Mouse (Mus musculus) heart, embryonic 14.5 days (tissue): ENCODE data around the gene Gsta2. TPM values are rescaled to one million over a fixed set of nuclear protein-coding genes. Genes with fewer than 3 reads are reported as not detected.

ENCODE experiments used
- ATAC-seq: fragments of 200-750 bp; cut with Nextera tagmentation; 2 replicates; pipeline ENCODE4 v1.8.0; 2017; ENCODE audit warnings: low read depth, moderate TSS enrichment; ENCODE audit not compliant: insufficient number of reproducible peaks, insufficient read depth, low FRiP score
- H3K27ac ChIP-seq, 2 experiments: fragments of 200-500 bp in 1 of 2; fragments of 300-500 bp in 1 of 2; sonication (generic) in 1 of 2; replicated peaks in 1 of 2; 2 replicates each; pipeline ENCODE4 v1.5.1; 2012 to 2014; ENCODE audit warnings: low read depth in 2 of 2, low read length in 2 of 2, control low read depth in 1 of 2, mild to moderate bottlenecking in 1 of 2, mixed read lengths in 1 of 2; ENCODE audit not compliant: control insufficient read depth in 1 of 2, insufficient read depth in 1 of 2
- H3K27me3 ChIP-seq: fragments of 300-500 bp; sonication (generic); 2 replicates; pipeline ENCODE4 v1.6.1; 2014; ENCODE audit warnings: mild to moderate bottlenecking, low read length, control low read depth; ENCODE audit not compliant: control insufficient read depth, insufficient read depth
- H3K36me3 ChIP-seq: fragments of 300-500 bp; sonication (generic); 2 replicates; pipeline ENCODE4 v1.6.1; 2014; ENCODE audit warnings: mild to moderate bottlenecking, control low read depth, low read length, mixed read lengths; ENCODE audit not compliant: control insufficient read depth, insufficient read depth
- H3K4me1 ChIP-seq, 2 experiments: fragments of 200-500 bp in 1 of 2; fragments of 300-500 bp in 1 of 2; sonication (generic) in 1 of 2; 2 replicates each; pipeline ENCODE4 v1.6.1; 2012 to 2014; ENCODE audit warnings: low read length in 2 of 2, control low read depth in 1 of 2, mixed read lengths in 1 of 2; ENCODE audit not compliant: control insufficient read depth in 2 of 2, insufficient read depth in 2 of 2
- H3K4me2 ChIP-seq: fragments of 300-500 bp; sonication (generic); 2 replicates; pipeline ENCODE4 v1.6.1; 2014; ENCODE audit warnings: mild to moderate bottlenecking, low read length
- H3K4me3 ChIP-seq, 2 experiments: fragments of 200-500 bp in 1 of 2; fragments of 300-500 bp in 1 of 2; sonication (generic) in 1 of 2; 2 replicates each; pipeline ENCODE4 v1.5.1; 2012 to 2014; ENCODE audit warnings: low read length in 2 of 2, mild to moderate bottlenecking in 2 of 2, control low read depth in 1 of 2, low read depth in 1 of 2, moderate library complexity in 1 of 2; ENCODE audit not compliant: control insufficient read depth in 1 of 2, insufficient read depth in 1 of 2
- H3K9ac ChIP-seq: fragments of 300-500 bp; sonication (generic); 2 replicates; pipeline ENCODE4 v1.6.1; 2014; ENCODE audit warnings: mild to moderate bottlenecking, low read length
- H3K9me3 ChIP-seq: fragments of 300-500 bp; sonication (generic); 2 replicates; pipeline ENCODE4 v1.6.1; 2016; ENCODE audit warnings: low read length, control low read depth; ENCODE audit not compliant: control insufficient read depth
- WGBS: fragments of 180-500 bp; shearing (Covaris S2); extraction: QIAGEN DNeasy Blood & Tissue Kit; methylation state at CpG from one replicate; pipeline ENCODE4 v1.1.7; 2014; 5-methylcytosine and 5-hydroxymethylcytosine counted together
- polyA plus RNA-seq: library from polyadenylated mRNA; unstranded; fragments of >200 nt; fragmentation: Nextera tagmentation; extraction: Ambion mirVana; gene quantifications from 2 replicates; pipeline ENCODE4 v1.2.1, GENCODE M21; 2014

Gene Gsta2
- polyA plus RNA-seq, 1 experiment from 2014 or later = not detected

DNA sequence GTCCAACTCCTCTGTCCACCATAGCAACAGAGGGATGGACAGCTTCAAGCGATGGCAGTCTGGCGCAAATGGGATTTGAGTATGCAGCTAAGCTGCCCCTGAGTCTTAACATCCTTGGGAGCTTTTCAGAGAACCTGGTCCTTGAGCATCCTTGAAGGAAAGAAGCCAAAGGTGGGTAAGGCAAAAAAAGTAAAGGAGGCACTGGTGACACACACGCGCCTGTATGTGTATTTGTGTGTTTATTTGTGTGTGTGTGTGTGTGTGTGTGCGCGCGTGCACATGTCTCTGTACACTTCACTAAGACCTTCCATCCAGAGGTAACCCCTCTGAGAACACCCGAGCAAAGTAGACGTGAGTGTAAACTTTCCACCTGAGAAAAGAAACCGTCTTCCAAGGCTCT, 38.2 kb upstream of the Gsta2 start:
- Histone ChIP-seq H3K36me3 (no peaks in the 10 kb centered on the region), H3K4me3 (no peak overlapping the region), H3K9me3 (no peaks in the 10 kb centered on the region), H3K4me2 (no peak overlapping the region), H3K9ac (no peak overlapping the region), H3K27ac (no peak overlapping the region), H3K4me1 (peaks cover 6 to 10% of the 10 kb centered on the region in 2 experiments; a peak in 3 of 4 replicates), H3K27me3 (peaks cover 54% of the 10 kb centered on the region)
- 81% methylated on average over 10 of the region's 10 CpGs for WGBS
- ATAC-seq = no peak

DNA sequence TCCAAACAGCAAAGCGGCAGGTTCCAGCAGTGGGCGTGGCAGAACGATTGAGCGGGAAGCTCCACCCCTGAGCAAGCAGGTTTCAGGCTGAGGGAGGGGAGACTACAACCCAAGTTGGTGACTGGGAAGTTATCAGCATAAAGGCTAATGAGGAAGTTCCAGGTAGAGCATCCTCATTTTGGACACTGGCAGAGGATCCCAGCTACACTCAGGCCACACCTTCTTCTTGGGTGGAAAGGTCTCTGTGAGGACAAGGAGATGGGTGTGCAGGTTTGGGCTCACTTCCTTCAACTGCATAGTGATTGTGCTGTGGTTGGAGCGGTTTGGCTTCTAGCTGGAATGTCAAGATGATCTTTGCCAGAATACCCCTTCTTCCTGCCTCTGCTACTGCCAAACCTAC, 34.4 kb upstream of the Gsta2 start:
- H3K27me3 ChIP-seq = peaks cover 25% of the 10 kb centered on the region
- no peak for ATAC-seq
- peaks cover 0 to 2% of the 10 kb centered on the region in 2 experiments; a peak in 1 of 4 replicates for H3K4me1 ChIP-seq
- no peaks in the 10 kb centered on the region for H3K36me3 ChIP-seq
- no peaks in the 10 kb centered on the region for H3K9me3 ChIP-seq
- WGBS = 31% methylated on average over 5 of the region's 5 CpGs
- H3K4me2 ChIP-seq = no peak overlapping the region
- no peak overlapping the region for H3K4me3 ChIP-seq
- no peak overlapping the region for H3K27ac ChIP-seq
- H3K9ac ChIP-seq = no peak overlapping the region

DNA sequence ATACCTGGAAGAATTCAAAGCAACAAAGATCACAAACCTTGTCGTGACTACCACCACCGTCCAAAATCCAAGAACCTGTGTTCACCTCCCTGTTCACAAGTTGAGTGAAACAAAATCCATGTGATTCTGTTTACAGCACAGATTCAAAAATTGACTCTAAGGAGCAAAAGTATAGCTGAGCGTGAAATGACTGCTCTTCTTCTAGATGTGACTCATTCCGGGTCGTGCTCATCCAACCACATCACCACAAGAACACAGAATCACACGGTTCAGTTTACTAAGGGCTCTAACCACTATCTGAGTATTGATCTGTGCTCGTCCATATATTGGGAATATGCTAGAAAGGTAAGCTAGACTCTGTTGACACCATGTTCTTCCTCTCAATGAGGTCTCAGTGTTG, 31.4 kb upstream of the Gsta2 start:
- peaks cover 0 to 2% of the 10 kb centered on the region in 2 experiments; a peak in 1 of 4 replicates for H3K4me1 ChIP-seq
- 81% methylated on average over 7 of the region's 7 CpGs for WGBS
- ATAC-seq = no peak

DNA sequence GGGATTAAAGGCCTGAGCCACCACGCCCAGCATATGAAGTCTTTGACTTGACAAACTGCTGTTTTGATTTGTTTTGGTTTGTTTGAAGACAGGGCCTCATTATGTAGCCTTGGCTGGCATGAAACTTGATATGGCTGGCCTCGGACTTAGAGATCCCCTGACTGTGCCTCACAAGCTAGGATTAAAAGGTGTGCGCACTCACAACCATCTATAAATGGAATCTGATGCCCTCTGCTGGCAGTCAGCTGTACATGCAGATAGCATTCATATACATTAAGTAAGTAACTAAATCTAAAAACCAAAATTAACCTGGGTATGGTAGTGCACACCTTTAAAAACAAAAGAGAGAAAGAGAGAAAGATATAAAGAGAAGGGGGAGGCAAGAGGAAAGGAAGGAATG, 30.3 kb upstream of the Gsta2 start:
- H3K36me3 ChIP-seq = no peaks in the 10 kb centered on the region
- no peaks in the 10 kb centered on the region for H3K9me3 ChIP-seq
- H3K4me2 ChIP-seq = no peak overlapping the region
- no peak for ATAC-seq
- peaks cover 0 to 2% of the 10 kb centered on the region in 2 experiments; a peak in 1 of 4 replicates for H3K4me1 ChIP-seq
- no peak overlapping the region for H3K4me3 ChIP-seq
- H3K27me3 ChIP-seq = no peaks in the 10 kb centered on the region
- 50% methylated on average over 3 of the region's 3 CpGs for WGBS
- H3K9ac ChIP-seq = no peak overlapping the region
- no peak overlapping the region for H3K27ac ChIP-seq

More for the DNA sequence above, 31.4 kb upstream of the Gsta2 start:
- no peaks in the 10 kb centered on the region for H3K27me3 ChIP-seq
- no peak overlapping the region for H3K27ac ChIP-seq
- H3K36me3 ChIP-seq = no peaks in the 10 kb centered on the region
- H3K4me2 ChIP-seq = no peak overlapping the region
- no peak overlapping the region for H3K9ac ChIP-seq
- no peaks in the 10 kb centered on the region for H3K9me3 ChIP-seq
- no peak overlapping the region for H3K4me3 ChIP-seq

DNA sequence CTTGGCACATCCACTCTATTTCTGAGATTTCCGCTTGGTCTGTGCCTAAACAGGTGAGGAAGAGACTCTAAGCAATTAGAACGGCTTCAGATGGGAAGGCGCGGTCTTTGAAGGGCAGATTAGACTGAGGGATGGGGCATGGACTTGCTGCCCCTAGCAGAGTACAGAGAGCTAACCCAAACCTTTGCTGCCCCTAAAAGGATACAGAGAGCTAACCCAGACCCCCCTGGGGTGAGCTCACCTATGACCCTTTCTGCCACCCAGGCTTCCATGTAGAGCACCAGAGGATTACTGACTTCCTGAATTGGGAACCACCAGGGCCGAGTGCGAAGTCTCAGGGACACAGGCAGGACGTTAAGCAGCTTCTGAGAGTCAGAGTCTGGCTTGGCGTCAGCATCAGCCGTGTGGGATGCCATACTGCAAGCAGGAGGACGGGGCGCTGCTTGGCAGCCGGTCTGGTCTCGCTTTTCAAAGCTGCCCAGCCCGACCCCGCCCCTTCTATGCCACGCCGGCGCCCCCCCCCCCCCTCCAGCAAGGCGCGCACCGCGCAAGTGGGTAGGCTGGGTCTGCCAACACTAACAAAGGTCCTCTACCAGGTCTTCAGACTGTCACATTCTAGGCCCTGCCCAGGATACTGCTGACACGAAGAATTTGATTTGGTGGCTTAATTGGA, 22.7 kb upstream of the Gsta2 start, which contains the start of gene Ooep:
Ooep (minus strand) TSS at position 613 of the 673 bp plus-strand sequence.
- 4% methylated on average over 23 of the region's 23 CpGs for WGBS
- ATAC-seq = peak; percentile 76

DNA sequence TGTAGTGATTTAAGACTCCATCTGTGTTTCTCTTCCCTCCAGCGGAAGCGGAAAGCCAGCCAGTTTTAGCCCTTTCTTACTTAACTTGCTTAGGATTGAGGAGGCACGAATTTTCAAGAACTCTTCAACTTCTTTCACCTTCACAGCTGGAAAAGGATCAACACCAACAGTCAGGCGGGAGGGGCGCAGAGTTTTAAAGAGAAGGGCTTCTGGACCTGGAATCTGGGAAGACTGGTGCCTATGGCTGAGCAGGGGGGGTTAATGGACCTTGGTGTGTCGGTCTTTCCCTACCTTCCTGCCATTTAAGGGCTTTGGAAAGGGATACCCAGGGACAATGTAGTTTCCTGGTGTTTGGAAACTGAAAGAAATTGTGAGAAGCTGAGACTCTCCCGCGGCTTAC, 22.0 kb upstream of the Gsta2 start:
- Histone ChIP-seq H3K4me1 (peaks cover 7 to 9% of the 10 kb centered on the region in 2 experiments; a peak in 2 of 4 replicates), H3K9me3 (no peaks in the 10 kb centered on the region), H3K27me3 (no peaks in the 10 kb centered on the region), H3K4me3 (peak overlapping the region in 1 of 2 experiments; percentile 28; a peak in 1 of 4 replicates), H3K9ac (no peak overlapping the region), H3K36me3 (no peaks in the 10 kb centered on the region), H3K4me2 (peak overlapping the region; percentile 65), H3K27ac (no peak overlapping the region)
- ATAC-seq = no peak
- WGBS = 49% methylated on average over 8 of the region's 8 CpGs

More for the DNA sequence above, 22.7 kb upstream of the Gsta2 start, which contains the start of gene Ooep:
- H3K9me3 ChIP-seq = no peaks in the 10 kb centered on the region
- H3K4me3 ChIP-seq = peak within 1 kb of the TSS; percentile 22 to 28
- H3K4me2 ChIP-seq = peak within 1 kb of the TSS; percentile 65
- H3K27ac ChIP-seq = no peak within 1 kb of the TSS
- H3K4me1 ChIP-seq = peaks cover 4 to 6% of the 10 kb centered on the region in 2 experiments; a peak in 2 of 4 replicates
- no peaks in the 10 kb centered on the region for H3K27me3 ChIP-seq
- H3K36me3 ChIP-seq = no peaks in the 10 kb centered on the region
- H3K9ac ChIP-seq = peak within 1 kb of the TSS; percentile 4; the same call in 1 of the 2 replicates

DNA sequence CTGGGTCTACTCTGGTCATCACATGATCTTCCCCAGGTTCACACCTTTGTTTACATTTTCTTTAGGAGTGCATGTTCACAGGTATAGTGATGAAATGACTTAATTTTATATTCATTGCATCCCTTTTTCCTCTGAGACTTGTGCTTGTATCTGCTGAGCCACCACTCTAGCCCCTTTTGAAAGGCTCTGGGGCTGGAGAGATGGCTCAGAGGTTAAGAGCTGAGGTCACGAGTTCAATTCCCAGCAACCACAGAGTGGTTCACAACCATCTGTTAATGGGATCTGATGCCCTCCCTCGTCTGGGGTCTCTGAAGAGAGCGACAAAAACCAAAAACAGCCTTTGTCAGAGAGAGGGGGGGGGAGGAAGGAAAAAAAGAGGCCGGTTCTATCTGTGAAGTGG, 19.9 kb upstream of the Gsta2 start:
- Histone ChIP-seq H3K9me3 (no peaks in the 10 kb centered on the region), H3K4me3 (no peak overlapping the region), H3K27ac (no peak overlapping the region), H3K4me1 (peaks cover 7 to 9% of the 10 kb centered on the region in 2 experiments; a peak in 2 of 4 replicates), H3K4me2 (no peak overlapping the region), H3K27me3 (no peaks in the 10 kb centered on the region), H3K9ac (no peak overlapping the region), H3K36me3 (no peaks in the 10 kb centered on the region)
- WGBS = 79% methylated on average over 4 of the region's 4 CpGs
- no peak for ATAC-seq
